Mouse (Mus musculus): ENCODE data around the gene Tmem104. TPM values are rescaled to one million over a fixed set of nuclear protein-coding genes. Genes with fewer than 3 reads are reported as not detected.

Gene Tmem104
- polyA plus RNA-seq, 1 experiment = 24.1 TPM

DNA sequence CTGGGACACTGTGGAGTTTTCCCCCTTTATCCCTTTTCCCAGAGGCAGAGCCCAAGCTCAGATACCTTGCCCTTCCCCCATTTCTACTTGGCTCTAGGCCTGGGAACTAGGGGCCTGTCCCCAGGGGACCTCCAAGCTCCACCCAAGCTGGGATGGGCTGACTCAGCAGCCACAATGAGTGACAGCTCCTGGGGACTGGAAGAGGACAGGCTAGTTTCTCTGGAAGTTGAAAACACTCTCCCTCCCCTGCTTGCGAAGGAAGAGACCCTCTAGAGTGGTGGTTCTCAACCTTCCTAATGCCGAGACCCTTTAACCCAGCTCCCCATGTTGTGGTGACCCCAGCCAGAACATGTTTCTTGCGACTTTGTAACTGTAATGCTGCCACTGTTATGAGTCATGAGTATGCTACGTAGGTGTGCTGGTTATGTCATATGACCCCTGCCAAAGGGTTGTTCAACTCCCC lies 14.4 kb upstream of the Tmem104 start:
- no peak for TF ChIP-seq CTCF (IDR thresholded peaks at IDR 0.05; ENCODE audit: borderline replicate concordance, control insufficient read depth, extremely low read depth, insufficient read depth, low read length, poor library complexity)
- TF ChIP-seq POLR2A (IDR thresholded peaks at IDR 0.05; ENCODE audit: control insufficient read depth, extremely low read depth, insufficient read depth, low read length, poor library complexity) = no peak
- peaks cover 44% of the 10 kb centered on the region for H3K4me1 ChIP-seq (replicated peaks; ENCODE audit: control insufficient read depth, insufficient read depth, low read length)
- no peak overlapping the region for H3K4me3 ChIP-seq (ENCODE audit: control insufficient read depth, insufficient read depth, low read length)
- DNase-seq = no peak
- no peak overlapping the region for H3K27ac ChIP-seq (ENCODE audit: control insufficient read depth, insufficient read depth, low read length)
- 57% methylated on average over 4 of the region's 4 CpGs for WGBS
- no peaks in the 10 kb centered on the region for H3K27me3 ChIP-seq (ENCODE audit: control insufficient read depth, insufficient read depth, low read length)
- H3K36me3 ChIP-seq (ENCODE audit: control insufficient read depth, insufficient read depth, low read length) = peaks cover 57% of the 10 kb centered on the region

DNA sequence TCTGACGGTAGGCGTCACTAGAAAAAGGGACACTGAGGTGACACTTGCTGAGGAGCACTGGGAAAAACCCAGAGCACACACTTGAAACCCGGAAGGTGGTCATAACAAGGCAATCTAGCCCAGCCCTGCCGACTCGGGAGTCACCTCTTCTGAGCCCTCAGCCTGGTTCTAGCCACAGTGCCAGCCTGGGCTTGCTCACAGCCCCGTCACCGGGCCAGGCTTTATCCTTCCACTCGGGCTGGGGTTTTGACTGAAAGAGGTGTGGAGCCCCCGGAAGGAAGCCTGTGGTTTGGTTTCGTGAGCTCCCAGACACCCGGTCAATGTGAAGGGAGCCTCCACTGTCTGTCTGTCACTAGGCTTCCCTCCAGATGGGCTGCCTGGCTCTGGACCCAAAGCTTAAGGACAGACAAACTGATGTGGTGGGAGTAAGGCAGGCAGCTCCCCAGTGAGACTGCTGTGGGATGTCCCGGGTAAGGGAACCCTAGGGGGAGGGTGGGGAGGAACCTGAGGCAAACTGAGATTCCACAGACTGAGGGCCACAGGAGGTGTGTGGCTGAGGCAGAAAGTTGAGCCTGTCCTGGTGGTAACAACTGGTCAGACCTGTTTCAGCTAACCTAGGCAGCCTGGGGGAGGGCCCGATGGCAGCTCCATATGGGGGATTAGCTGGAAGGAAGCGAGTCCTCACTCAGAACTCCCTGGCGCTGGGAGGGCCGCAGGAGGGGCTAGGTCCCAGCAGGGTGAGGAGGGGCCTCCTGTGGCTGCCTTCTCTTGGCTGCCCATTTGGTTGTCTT lies 13.5 kb upstream of the Tmem104 start:
- Histone ChIP-seq H3K27me3 (ENCODE audit: control insufficient read depth, insufficient read depth, low read length) (no peaks in the 10 kb centered on the region), H3K27ac (ENCODE audit: control insufficient read depth, insufficient read depth, low read length) (peak overlapping the region; percentile 24; the same call in 1 of the 2 replicates), H3K36me3 (ENCODE audit: control insufficient read depth, insufficient read depth, low read length) (peaks cover 60% of the 10 kb centered on the region), H3K4me3 (ENCODE audit: control insufficient read depth, insufficient read depth, low read length) (0 out of 2 replicates have a peak overlapping the region, but pooled peaks have one; percentile 2), H3K4me1 (replicated peaks; ENCODE audit: control insufficient read depth, insufficient read depth, low read length) (peaks cover 40% of the 10 kb centered on the region)
- WGBS = 20% methylated on average over 16 of the region's 16 CpGs
- TF ChIP-seq CTCF (IDR thresholded peaks at IDR 0.05; ENCODE audit: borderline replicate concordance, control insufficient read depth, extremely low read depth, insufficient read depth, low read length, poor library complexity) = peak; percentile 22; the same call in 1 of the 2 replicates
- TF ChIP-seq POLR2A (IDR thresholded peaks at IDR 0.05; ENCODE audit: control insufficient read depth, extremely low read depth, insufficient read depth, low read length, poor library complexity) = no peak
- no peak for DNase-seq

DNA sequence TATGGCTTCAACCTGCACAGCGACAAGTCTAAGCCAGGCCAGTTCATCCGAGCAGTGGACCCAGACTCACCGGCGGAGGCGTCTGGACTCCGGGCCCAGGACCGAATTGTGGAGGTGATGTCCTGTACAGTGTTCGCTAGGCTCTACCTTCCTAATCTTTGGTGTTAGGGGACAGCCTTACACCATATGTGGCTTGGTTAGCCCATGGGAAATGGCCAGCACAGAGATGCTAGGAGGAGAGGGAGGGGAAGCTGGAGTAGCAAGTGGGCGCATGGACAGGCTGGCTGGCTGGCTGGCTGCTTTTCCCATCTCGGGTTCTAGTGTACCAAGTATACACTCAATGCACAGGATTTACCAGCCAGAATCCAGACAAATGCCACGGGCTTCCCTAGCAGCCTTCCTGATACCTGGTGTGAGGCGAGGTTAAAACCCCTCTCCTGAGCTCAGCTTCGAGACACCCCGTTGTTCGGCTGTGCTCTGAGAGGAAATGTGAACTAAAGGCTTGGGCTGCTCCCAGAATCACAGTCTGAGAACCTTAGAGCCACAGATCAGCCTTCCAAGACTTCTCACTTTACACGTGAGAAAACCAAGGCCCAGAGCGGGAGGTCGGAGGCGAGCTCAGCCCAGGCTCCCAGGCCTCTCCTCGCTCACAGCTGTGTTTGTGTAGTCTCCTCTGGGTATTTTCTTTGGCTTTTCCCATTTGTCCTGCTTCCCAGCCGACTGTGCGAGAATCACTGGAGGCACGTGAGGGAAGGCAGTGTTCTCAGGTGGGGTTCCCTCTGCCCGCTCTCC lies 10.7 kb upstream of the Tmem104 start:
- TF ChIP-seq CTCF (IDR thresholded peaks at IDR 0.05; ENCODE audit: borderline replicate concordance, control insufficient read depth, extremely low read depth, insufficient read depth, low read length, poor library complexity) (no peak), POLR2A (IDR thresholded peaks at IDR 0.05; ENCODE audit: control insufficient read depth, extremely low read depth, insufficient read depth, low read length, poor library complexity) (no peak)
- Histone ChIP-seq H3K4me1 (replicated peaks; ENCODE audit: control insufficient read depth, insufficient read depth, low read length) (peaks cover 34% of the 10 kb centered on the region), H3K27ac (ENCODE audit: control insufficient read depth, insufficient read depth, low read length) (no peak overlapping the region), H3K27me3 (ENCODE audit: control insufficient read depth, insufficient read depth, low read length) (no peaks in the 10 kb centered on the region), H3K36me3 (ENCODE audit: control insufficient read depth, insufficient read depth, low read length) (peaks cover 68% of the 10 kb centered on the region), H3K4me3 (ENCODE audit: control insufficient read depth, insufficient read depth, low read length) (no peak overlapping the region)
- no peak for DNase-seq
- WGBS = 95% methylated on average over 24 of the region's 24 CpGs

DNA sequence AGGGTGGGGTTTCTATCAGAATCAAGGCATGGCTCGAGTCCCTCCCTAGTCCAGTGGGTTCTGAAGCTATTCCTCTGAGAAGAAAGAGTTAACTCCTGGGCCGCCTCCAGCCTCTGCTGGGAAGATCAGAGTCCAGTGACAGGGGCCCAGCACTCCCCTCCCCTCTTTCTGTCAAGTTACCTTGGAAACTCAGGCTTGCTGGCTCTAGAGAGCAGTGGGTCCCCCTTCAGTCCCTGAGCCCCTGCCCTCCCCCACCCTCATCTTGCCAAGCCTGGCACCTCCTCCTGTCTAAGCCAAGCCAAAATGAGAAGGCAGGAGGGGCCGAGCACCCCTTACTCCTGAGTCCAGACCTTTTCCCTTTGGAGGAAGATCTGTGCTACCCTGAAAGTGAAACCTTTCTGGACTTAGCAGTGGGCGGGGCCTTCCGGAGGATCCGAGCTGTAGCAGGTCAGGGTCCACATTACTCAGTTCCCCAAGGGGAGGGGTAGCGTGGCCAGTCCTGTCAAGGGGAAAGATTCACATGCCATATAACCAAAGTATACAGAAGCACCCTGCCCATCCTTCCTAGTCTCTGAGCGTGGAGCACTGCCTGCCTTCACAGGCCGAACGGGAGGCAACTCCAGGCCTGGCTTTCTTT lies 9.6 kb upstream of the Tmem104 start:
- no peak for TF ChIP-seq CTCF (IDR thresholded peaks at IDR 0.05; ENCODE audit: borderline replicate concordance, control insufficient read depth, extremely low read depth, insufficient read depth, low read length, poor library complexity)
- TF ChIP-seq POLR2A (IDR thresholded peaks at IDR 0.05; ENCODE audit: control insufficient read depth, extremely low read depth, insufficient read depth, low read length, poor library complexity) = no peak
- WGBS = 91% methylated on average over 10 of the region's 10 CpGs
- no peak overlapping the region for H3K4me3 ChIP-seq (ENCODE audit: control insufficient read depth, insufficient read depth, low read length)
- H3K27ac ChIP-seq (ENCODE audit: control insufficient read depth, insufficient read depth, low read length) = no peak overlapping the region
- H3K36me3 ChIP-seq (ENCODE audit: control insufficient read depth, insufficient read depth, low read length) = peaks cover 70% of the 10 kb centered on the region
- DNase-seq = no peak
- H3K27me3 ChIP-seq (ENCODE audit: control insufficient read depth, insufficient read depth, low read length) = no peaks in the 10 kb centered on the region
- H3K4me1 ChIP-seq (replicated peaks; ENCODE audit: control insufficient read depth, insufficient read depth, low read length) = peaks cover 23% of the 10 kb centered on the region

DNA sequence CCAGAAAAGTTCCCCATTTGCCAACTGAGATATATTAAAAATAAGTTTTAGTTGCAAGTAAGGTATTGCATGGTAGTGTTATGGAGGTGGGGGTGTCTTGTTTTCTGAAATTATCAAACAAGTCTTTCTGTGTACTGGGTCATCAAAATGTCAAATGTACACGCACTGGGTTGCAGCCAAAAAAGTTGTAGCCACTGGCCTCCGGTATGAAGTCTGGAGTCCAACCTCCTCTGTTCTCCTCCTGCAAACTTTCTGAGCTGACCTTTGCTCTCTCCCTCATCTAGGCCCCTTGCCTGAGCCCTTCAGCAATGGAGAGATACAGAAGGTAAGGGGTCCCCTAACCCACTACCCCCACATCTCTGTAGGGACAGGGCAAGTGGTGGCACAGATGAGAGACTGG lies 8.5 kb upstream of the Tmem104 start:
- TF ChIP-seq CTCF (IDR thresholded peaks at IDR 0.05; ENCODE audit: borderline replicate concordance, control insufficient read depth, extremely low read depth, insufficient read depth, low read length, poor library complexity) (no peak), POLR2A (IDR thresholded peaks at IDR 0.05; ENCODE audit: control insufficient read depth, extremely low read depth, insufficient read depth, low read length, poor library complexity) (no peak)
- peaks cover 70% of the 10 kb centered on the region for H3K36me3 ChIP-seq (ENCODE audit: control insufficient read depth, insufficient read depth, low read length)
- no peaks in the 10 kb centered on the region for H3K27me3 ChIP-seq (ENCODE audit: control insufficient read depth, insufficient read depth, low read length)
- peaks cover 14% of the 10 kb centered on the region for H3K4me1 ChIP-seq (replicated peaks; ENCODE audit: control insufficient read depth, insufficient read depth, low read length)
- no peak overlapping the region for H3K27ac ChIP-seq (ENCODE audit: control insufficient read depth, insufficient read depth, low read length)
- no peak overlapping the region for H3K4me3 ChIP-seq (ENCODE audit: control insufficient read depth, insufficient read depth, low read length)
- DNase-seq = no peak
- WGBS = 94% methylated on average over 2 of the region's 2 CpGs

DNA sequence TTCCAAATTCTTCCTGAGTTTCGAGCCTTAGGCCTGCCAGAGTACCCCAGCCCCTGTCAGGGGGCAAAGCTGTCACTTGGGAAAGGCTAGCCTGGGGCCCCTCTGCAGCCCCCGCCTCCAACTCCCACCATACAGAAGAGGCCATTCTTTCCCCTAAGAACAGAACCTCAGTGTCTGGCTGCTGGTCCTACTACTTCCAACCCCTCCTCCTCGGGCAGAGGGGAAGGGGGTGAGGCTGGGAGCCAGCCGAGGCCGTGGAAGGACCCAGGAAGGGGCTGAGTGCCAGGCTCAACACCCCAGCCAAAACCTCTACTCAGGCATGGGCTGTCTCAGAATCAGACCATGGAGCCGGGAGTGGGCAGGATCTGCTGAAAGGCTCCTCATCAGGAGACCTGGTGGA lies 8.1 kb upstream of the Tmem104 start:
- peaks cover 12% of the 10 kb centered on the region for H3K4me1 ChIP-seq (replicated peaks; ENCODE audit: control insufficient read depth, insufficient read depth, low read length)
- no peak for DNase-seq
- no peaks in the 10 kb centered on the region for H3K27me3 ChIP-seq (ENCODE audit: control insufficient read depth, insufficient read depth, low read length)
- no peak overlapping the region for H3K27ac ChIP-seq (ENCODE audit: control insufficient read depth, insufficient read depth, low read length)
- no peak overlapping the region for H3K4me3 ChIP-seq (ENCODE audit: control insufficient read depth, insufficient read depth, low read length)
- peaks cover 70% of the 10 kb centered on the region for H3K36me3 ChIP-seq (ENCODE audit: control insufficient read depth, insufficient read depth, low read length)
- no peak for TF ChIP-seq CTCF (IDR thresholded peaks at IDR 0.05; ENCODE audit: borderline replicate concordance, control insufficient read depth, extremely low read depth, insufficient read depth, low read length, poor library complexity)
- no peak for TF ChIP-seq POLR2A (IDR thresholded peaks at IDR 0.05; ENCODE audit: control insufficient read depth, extremely low read depth, insufficient read depth, low read length, poor library complexity)
- WGBS = 94% methylated on average over 6 of the region's 6 CpGs

All from thymus, adult 2 months (tissue).